Mouse (Mus musculus): ENCODE data around the gene Nop53.

DNA sequence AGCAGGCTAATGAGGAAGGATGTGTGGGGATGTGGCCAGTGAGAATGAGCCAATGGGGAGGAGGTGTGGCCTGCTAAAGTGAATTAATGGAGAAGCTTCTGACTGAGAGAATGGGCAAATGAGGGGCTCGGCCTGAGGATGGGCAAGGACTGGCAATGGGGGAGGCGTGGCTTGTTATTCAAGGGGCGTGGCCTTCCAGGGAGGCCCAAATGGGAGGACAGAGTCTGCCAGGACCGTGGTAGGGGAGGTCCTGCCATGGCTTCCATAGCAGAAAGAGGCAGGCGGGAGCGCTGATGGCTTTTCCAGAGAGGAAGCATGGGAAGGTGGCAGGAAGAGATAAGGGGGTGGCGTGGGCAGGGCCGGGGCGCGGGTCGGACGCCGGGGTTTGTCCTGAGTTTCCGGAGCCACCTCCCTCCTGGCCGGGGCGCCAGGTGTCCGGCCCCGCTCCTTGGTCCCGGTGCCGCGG, 9.1 kb upstream of the Nop53 start:
- TF ChIP-seq MYOD1 (IDR thresholded peaks at IDR 0.05; ENCODE audit: control insufficient read depth in 1 of 3, insufficient read length in 2 of 3, low read depth in 2 of 3) (no peak), TCF12 (IDR thresholded peaks at IDR 0.05; ENCODE audit: insufficient read depth, poor library complexity, severe bottlenecking) (no peak)
